Mouse (Mus musculus) lung, adult 2 months (tissue): Measurements from ENCODE around the gene 1700010I14Rik.

Experiments
- CTCF ChIP-seq: fragments of 200-500 bp; IDR thresholded peaks from 2 replicates; pipeline ENCODE4 v1.5.1; 2011; ENCODE audit warnings: mild to moderate bottlenecking, low read length, control low read depth; ENCODE audit not compliant: insufficient read depth
- POLR2A ChIP-seq: fragments of 200-500 bp; IDR thresholded peaks from 2 replicates; pipeline ENCODE4 v1.6.1; 2011; ENCODE audit warnings: low read depth, mild to moderate bottlenecking, control low read depth, low read length, borderline replicate concordance; ENCODE audit errors: extremely low read depth

DNA sequence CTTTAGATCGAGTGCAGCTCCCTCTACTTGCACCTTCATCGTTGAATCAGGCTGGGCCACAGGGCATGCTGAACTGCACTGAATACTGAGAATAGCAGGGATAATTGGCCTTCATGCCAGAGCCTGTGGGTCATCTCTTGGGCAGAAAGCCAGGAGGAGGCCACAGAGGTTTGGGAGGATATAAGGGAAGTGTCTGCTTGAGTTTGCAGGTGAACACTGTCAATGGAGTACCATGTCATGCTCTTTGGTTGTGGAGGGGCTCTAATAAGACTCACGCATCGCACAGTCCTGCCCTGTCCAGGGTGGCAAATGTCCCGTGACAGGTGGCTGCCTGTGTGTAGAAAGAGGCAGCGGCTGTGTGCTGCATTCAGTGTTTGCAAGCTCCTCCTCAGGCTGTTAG, 30.0 kb upstream of the 1700010I14Rik start:
- TF ChIP-seq CTCF (no peak), POLR2A (no peak)
